Mouse (Mus musculus): ENCODE measurements around the gene Serpina3c.

DNA sequence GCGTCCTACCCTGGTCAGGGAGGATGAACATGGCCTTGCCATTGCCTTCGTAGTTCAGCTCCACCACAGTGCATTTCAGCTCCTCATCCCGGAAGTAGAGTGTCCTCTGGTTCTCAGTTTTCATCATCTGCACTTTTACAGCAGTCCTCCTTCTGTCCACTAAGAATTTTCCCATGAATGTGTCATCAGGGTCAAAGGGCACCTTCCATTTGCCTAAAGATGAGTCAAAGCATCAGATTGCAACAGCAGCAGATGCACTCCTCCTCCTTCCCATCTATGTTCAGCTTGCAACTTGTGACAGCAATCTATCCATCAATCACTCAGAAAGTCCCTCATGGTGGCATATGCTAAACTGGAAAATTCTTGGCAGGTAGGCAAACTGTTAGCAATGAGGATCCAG is 22.0 kb upstream of the Serpina3c start:
- TF ChIP-seq CTCF (IDR thresholded peaks at IDR 0.05; ENCODE audit: control insufficient read depth, insufficient read depth, insufficient read length): no peak
- no peak for TF ChIP-seq USF1 (IDR thresholded peaks at IDR 0.05; ENCODE audit: low read depth)
- no peak for TF ChIP-seq CEBPB (IDR thresholded peaks at IDR 0.05; ENCODE audit: low read depth)
- TF ChIP-seq FOSL1 (IDR thresholded peaks at IDR 0.05; ENCODE audit: insufficient read depth, low read length, poor library complexity, severe bottlenecking): no peak
- no peak for TF ChIP-seq MYOG (IDR thresholded peaks at IDR 0.05; ENCODE audit: control insufficient read depth, extremely low read depth, insufficient read length)
